Mouse (Mus musculus): ENCODE measurements around the gene Mon1b. TPM values are rescaled to one million over a fixed set of nuclear protein-coding genes. Genes with fewer than 3 reads are reported as not detected.

The Mon1b gene
- 12.0 and 16.9 TPM in 2 replicates for polyA plus RNA-seq (2012; ENCODE audit: low replicate concordance)

DNA sequence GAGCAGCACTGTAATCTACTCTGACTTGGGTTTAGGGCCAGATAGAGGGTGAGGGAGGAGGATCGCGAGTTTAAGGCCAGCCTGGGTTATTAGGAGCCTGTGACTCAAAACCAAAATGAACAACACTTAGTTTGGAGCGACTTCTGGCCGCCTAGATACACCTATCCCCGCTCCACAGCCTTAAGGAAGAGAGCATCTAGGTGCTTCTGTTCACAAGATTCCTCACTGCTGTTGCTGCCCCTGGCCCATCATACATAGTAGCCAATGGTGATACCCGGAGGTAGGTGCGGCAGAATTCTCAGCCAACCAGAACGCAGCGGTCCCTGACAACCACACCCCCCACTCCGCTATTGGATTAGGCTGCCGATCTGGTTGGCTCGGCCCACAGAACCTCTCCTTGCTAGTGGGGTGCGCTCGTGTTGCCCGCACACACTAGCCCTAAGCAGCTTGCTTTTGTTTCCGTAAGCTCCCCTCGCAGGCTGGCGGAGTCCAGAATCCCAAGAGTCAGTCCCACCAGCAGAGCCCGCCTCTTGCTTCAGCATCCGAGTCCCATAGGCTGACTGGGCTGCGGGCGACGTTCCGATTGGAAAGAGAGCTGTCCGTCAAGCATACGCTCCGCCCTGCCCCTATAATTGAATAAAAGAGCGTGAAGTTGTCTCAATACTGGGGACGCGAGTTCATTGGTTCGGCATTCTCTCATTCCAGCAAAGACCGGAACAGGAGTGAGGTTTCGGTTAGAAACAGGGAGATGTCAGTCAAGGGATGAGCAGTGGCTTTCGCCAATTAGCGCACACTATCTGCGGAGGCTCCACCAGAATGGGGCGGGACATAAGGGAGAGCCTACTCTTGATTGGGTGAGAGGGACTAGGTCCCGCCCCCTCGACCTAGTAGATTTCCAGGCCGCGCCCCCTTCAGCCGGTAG is at the start of gene Mon1b:
TSS of gene Mon1b (plus strand) at position 918 of the 922 bp plus-strand sequence.

DNA sequence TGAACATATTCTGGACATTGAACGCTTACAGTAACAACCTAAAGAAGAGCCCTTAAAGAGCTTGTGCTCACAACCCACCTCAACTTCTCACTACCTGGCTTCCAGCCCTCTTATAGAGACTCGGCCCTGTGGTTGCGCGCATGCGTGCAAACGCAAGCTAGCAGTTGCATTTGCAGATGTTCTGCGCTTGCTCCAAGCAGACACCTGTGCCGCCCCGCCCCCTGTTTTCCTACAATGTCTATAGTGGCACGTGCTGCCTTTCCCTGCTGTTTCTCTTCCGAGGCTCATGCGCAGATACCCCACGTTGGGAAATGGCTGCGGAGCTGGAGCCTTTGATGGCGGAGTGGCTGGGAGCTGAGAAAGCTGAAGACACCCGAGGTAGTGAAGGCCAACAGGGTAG is 7.5 kb downstream of the Mon1b start, which contains the start of gene Syce1l:
TSS of gene Syce1l (plus strand) at position 288 of the 400 bp plus-strand sequence.

Other genes with a start within 250 kb of the Mon1b start
- gene Syce1l, start 7.6 kb downstream of the Mon1b start, polyA plus RNA-seq (2012; ENCODE audit: low replicate concordance): 0.46 TPM in 1 of 2 replicates, not detected in the other
- not detected in 2 replicates for gene Adamts18, start 213.2 kb downstream of the Mon1b start, polyA plus RNA-seq (2012; ENCODE audit: low replicate concordance)